Mouse (Mus musculus) thymus, postnatal 4 days (tissue): ENCODE measurements around the gene Ankrd33.

Experiments used
- DNase-seq: peaks from one replicate; pipeline ENCODE4 v3.0.0; 2021

The Ankrd33 gene

DNA sequence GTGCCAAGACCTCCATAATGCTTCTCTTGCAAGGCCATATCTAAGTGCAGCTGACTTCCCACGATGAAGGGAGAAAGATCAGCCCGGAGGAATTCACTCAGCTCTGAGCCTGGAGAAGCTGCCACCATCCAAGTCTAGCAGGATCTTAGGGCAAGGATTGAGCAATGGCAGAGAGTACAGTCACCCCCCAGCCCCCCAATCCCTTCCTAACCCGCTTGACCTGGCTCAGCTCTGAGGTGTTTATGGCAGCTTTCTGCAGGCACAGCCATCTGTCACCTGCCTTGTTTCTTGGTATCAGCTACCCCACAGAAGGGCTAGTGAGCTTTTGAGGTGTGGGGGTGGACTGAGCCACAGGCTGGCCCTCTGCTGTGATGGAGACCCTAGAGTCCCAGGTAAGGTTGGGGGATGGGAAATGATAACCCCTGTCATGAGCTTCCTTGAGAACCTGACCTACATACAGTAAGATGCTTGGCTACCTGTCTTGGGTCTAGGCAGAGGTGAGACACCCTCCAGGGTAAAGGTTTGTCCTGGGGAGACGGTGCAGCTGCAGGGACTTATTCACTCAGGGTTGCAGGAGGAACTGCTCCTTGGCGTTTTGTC lies at the start of gene Ankrd33:
Gene Ankrd33, plus strand, starts transcription at position 245 of the 600 bp plus-strand sequence.
- no peak for DNase-seq

DNA sequence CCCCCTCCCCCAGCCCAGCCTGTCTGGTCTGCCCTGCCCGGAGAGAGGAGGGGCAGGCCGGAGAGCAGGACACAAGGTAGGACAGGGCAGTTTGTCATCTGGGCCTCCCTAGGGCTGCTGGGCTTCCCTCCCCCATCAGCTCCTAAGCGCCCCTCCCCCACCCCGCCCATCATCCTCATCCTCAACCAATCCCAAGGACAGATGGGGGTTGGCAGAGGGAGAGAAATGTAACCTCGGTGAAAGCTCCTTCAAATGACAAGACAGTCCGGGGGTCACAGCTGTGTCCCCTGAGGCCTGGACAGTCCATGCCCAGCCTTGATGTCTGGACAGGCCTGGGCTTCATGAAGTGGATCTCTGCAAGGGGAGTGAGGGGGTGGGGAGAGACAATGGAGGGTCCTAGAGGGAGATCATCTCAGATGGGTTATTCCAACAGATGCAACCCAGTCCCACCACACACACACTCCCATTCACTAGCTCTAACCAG lies 49.1 kb upstream of the Ankrd33 start:
- no peak for DNase-seq

- DNase-seq = no peak
Observed at GRCm38 (mm10) chr15:101066920-101067696, 48.4 kb upstream of the Ankrd33 start.

GRCm38 (mm10) chr15:101068029-101068428 lies 47.5 kb upstream of the Ankrd33 start:
- DNase-seq = no peak

DNA sequence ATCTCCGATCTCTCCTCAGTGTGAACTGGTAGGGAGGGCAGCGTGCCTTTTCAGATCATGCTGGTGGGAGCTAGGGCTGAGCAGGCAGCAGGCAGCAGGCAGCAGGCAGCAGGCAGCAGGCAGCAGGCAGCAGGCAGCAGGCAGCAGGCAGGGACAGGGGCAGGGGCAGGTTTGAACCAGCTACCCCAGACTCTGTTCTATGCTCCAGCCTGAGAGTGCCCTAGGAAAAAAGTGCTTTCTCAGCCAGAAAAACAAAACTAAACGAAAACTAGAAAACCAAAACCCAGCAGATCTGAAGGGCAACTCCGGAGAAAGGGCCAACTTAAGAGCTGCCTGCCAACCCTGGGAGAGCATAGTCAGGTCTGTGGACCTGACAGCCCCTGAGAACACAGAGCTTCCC lies 46.9 kb upstream of the Ankrd33 start:
- DNase-seq = no peak

DNA sequence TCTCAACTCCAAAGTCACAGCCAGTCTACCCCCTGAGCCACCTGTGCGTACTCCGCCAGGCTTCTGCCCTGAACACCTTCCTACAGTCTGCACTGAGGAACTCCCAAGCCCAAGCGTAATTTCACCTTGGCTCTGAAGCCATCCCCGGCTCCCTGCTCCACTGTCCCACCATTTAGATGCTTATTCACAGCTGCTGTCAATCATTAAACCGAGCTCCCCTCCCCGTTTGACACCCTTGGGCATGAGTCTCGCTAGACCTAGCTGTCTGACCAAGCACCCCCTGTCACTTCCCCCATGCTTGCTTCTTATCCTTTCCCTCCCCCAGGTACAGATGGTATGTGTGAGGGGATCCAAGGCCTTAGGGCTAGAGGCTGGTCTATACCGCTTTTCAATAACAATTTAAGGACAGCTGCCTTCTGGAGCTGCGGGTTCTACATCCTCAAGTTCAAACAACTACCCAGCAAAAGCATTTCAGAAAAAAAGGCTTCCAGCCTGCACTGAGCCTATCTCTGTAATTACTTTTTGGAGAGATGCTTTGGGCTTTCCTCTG lies 45.8 kb upstream of the Ankrd33 start:
- no peak for DNase-seq

GRCm38 (mm10) chr15:101070762-101071161 lies 44.8 kb upstream of the Ankrd33 start:
- no peak for DNase-seq

GRCm38 (mm10) chr15:101072736-101073135 lies 42.8 kb upstream of the Ankrd33 start:
- no peak for DNase-seq

- no peak for DNase-seq
Observed at GRCm38 (mm10) chr15:101074067-101074466, 41.5 kb upstream of the Ankrd33 start.

DNA sequence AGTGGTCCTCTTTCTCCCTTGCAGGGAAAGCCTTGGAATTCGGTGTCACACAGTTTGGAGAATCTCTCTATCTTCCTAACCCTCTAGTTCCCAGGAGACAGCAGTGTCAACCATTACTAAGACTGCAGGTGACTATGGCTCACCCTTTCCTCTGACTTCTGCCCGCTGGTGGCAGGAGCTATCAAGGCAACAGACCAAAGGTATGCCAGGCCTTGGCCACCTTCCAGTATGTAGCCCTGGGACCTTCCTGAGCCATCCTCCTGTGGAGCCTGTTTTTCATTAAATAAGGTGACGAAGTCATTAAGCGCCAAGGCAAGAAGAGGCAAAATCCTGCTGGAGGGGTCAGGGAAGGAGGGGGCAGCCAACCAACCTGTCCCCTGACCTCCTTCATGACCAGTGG lies 40.4 kb upstream of the Ankrd33 start:
- no peak for DNase-seq

GRCm38 (mm10) chr15:101075656-101076055 lies 39.9 kb upstream of the Ankrd33 start:
- DNase-seq = no peak

DNA sequence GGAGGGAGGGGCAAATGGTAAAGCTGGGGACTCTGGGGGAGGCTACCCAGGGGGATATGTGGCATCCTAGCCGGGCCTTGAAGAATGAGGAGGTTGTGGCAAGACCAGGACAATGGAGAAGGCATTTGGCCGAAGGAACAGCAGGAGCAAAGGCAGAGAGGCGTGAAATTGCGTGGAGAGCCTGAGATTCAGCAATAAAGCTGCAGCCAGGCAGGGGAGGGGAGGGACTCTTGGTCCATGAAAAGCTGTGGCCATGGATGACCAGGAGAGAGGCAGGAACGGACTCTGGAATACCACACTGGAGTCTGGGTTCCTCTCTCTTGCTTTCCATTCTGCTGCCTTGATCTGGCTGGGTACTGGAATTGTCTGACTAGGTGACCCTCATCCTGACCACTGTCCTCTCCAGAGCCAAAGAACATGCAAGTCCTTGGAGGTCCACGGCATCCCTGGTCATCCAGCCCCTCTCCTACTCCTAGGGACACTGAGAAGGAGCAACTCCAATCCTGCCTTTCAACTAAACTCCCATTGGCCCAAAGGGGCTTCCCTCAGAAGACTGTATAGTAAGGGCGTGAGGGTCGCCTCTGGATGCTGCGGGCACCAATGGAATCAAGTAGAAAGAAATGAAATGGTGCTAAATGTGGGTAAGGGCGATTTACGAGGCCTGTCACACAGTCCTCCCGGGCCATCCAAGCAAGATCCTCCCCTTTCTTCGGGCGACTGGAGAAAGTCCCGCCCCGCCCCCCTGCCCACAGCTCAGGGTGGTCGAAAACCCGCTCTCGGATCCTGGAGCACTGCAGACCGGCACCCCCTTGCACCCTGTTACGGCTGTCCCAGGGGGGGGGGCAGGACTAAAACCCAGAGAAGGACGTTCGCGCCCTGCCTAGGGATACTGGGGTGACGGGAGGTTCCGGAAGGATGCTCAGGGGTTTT lies 39.2 kb upstream of the Ankrd33 start:
- no peak for DNase-seq

- no peak for DNase-seq
Observed at GRCm38 (mm10) chr15:101077001-101077812, 38.3 kb upstream of the Ankrd33 start.

DNA sequence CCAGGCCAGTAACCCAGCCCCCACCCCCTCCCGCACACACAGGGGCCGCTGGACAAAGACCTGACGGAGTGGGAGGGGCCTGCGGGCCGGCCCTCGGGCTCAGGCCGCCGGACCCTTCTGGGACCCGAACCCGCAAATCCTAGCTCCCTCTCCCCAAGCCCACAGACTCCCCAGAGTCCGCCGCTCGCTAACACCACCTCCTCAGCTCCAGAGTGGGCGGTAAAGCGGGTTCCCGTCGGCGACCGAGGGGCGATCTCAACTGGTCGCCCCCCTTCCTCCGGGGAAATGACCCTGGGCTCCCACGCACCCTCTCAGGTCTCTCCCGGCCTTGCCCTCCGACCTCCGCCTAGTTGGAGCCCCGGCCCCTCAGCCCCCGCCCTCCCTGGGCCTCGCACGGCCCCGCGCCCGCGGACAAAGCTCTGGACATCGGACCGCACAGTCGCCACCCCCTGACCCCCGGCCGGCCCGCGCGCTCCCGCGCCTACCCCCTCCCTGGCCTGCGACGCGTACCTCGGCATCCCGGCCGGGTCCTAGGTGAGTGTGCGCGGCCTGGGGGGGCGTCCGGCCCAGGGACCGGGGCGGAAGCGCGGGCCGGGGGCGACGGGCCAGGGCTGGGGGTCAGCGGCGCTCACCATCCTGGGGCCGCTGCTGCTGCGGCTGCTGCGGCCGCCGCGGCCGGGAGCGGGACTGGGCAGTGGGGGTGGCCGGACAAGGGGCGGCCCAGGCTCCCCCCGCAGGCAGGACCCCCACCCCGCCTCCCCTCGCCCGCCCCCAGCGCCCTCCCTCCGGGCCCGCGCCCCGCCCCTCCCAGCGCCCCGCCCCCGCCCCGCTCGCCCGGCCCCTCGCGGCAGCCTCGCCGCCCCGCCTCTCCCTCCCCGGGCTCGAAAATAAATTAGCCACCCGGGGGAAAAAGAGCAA lies 37.5 kb upstream of the Ankrd33 start, which contains the start of gene Fignl2:
Gene Fignl2, minus strand, starts transcription at position 755 of the 918 bp plus-strand sequence.
- no peak for DNase-seq

GRCm38 (mm10) chr15:101078731-101079156 lies 36.8 kb upstream of the Ankrd33 start:
- peak; percentile 28 for DNase-seq

DNA sequence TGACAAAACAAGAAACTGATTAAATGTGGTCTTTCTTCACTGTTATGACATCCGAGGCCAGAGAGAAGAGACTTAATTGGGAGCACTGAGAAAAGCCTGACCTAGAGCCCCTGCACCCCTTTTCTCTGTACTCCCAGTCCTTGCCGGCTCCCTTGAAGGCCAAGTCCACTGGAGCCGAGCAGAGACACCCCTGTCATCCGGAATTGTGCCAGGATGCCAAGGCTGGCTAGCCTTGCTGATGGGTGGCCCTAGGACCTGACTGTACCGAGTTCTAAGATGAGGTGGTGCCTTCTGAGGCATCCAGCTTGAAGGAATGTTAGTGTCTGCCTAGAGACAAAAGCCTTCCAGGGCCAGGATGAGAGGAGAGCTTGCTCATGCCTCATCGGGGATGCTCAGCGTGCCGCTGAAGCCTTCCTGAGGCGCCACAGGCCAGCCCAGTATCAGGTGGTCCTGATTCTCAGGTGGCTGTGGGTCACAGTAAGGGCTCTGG lies 35.5 kb upstream of the Ankrd33 start:
- no peak for DNase-seq

GRCm38 (mm10) chr15:101081035-101081548 lies 34.5 kb upstream of the Ankrd33 start:
- DNase-seq = no peak

- DNase-seq = no peak
Observed at GRCm38 (mm10) chr15:101082236-101082635, 33.3 kb upstream of the Ankrd33 start.

GRCm38 (mm10) chr15:101084499-101084898 lies 31.1 kb upstream of the Ankrd33 start:
- DNase-seq = no peak

DNA sequence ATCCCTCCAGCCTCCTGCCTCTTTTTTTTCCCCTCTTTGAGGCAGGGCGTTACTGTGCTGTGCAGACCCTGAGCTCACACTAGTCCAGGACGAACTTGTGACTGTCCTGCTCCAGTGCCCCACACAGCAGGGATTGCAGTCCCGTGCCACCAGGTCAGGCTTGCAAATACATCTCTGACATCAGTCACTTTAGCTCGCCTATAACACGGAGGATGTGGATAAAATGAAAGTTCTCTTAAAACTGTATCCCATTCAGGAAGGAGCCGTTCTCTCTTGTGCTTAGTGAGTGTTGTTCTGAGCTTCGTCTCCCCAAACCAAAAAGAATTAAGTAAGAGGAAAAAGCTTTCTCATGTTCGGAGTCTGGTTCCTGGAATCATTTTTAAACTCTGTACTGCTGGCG lies 29.1 kb upstream of the Ankrd33 start:
- no peak for DNase-seq
